Mouse (Mus musculus) megakaryocyte, embryonic 14.5 days (primary cell): ENCODE results near the gene Zfp420. TPM values are rescaled to one million over a fixed set of nuclear protein-coding genes. Genes with fewer than 3 reads are reported as not detected.

ENCODE experiments used
- H3K27me3 ChIP-seq: replicated peaks from 2 replicates; pipeline ENCODE3; 2012; ENCODE audit warnings: inconsistent platforms
- H3K36me3 ChIP-seq: replicated peaks from 2 replicates; pipeline ENCODE3; 2012; ENCODE audit warnings: low read length, inconsistent platforms, mixed read lengths
- H3K4me1 ChIP-seq: 2 replicates; pipeline ENCODE4 v1.6.1; 2012; ENCODE audit warnings: inconsistent platforms
- H3K4me3 ChIP-seq: replicated peaks from 2 replicates; pipeline ENCODE3; 2012; ENCODE audit warnings: moderate library complexity, mild to moderate bottlenecking, inconsistent platforms
- H3K9me3 ChIP-seq: 2 replicates; pipeline ENCODE4 v1.6.1; 2012; ENCODE audit warnings: inconsistent platforms
- FLI1 ChIP-seq: IDR thresholded peaks from 2 replicates; pipeline ENCODE4 v1.6.1; 2012; ENCODE audit warnings: low read length, inconsistent platforms, mixed read lengths
- GATA1 ChIP-seq: IDR thresholded peaks from 3 replicates; pipeline ENCODE4 v1.6.1; 2012; ENCODE audit warnings: mixed read lengths, low read length, inconsistent platforms, borderline replicate concordance
- polyA plus RNA-seq: library from polyadenylated mRNA; stranded (reverse); fragments of >175 nt; gene quantifications from 2 replicates; pipeline ENCODE4 v1.2.3, GENCODE M21; 2012; ENCODE audit warnings: low replicate concordance; ENCODE audit not compliant: insufficient read depth

Zfp420 gene
- polyA plus RNA-seq: not detected in 2 replicates

DNA sequence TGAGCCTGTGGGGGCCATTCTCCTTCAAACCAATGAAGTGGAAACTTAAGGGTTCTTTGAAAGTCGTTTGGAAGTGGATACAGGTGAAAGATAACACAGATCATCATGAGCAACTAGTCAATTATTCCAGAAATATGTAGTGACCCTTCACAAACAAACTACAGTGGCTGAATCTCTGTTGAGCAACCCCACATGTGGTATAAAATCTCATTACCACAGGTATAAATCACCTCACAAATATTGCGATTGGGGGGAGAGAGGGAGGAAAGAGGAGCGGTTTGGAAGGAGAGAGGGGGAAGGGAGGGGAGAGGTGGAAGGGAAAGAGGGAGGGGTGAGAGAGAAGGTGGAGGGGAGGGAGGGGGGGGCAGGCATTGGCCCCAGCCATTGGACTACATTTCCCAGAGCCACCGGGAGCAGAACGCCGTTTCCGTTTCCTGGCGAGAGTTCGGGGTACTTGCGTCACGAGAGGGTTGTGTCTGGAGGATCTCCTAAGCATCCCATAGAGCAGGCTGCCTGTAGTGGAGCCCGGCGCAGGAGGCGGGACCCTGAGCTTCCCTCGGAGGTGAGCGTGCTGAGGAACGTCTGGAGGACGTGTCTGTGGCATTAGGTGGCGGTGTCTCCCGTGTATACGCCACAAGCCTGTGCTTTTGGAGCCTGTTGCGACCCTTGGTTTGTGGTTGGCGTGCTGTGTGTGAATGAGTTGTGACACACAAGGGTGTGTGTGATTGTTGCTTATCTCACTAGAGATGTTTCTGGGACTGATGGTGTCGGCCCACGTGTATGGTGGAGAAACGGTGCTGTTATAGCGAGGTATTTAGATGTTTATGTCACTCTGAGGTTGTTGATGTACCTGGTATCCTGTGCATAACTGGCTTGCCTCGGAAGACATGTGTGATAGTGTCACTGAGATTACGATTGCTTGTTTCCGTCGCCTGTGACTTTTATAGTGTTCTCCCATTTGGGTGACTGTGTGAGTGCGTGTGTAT lies at the start of gene Zfp420:
Gene Zfp420, plus strand, starts transcription at position 448 of the 986 bp plus-strand sequence.
- Histone ChIP-seq H3K36me3 (peaks cover 9% of the 10 kb centered on the region), H3K4me1 (peaks cover 14% of the 10 kb centered on the region), H3K4me3 (peak within 1 kb of the TSS; percentile 96), H3K27me3 (no peaks in the 10 kb centered on the region), H3K9me3 (0 out of 2 replicates have a peak, but pooled peaks cover 6% of the 10 kb centered on the region)
- TF ChIP-seq GATA1 (no peak), FLI1 (no peak)

DNA sequence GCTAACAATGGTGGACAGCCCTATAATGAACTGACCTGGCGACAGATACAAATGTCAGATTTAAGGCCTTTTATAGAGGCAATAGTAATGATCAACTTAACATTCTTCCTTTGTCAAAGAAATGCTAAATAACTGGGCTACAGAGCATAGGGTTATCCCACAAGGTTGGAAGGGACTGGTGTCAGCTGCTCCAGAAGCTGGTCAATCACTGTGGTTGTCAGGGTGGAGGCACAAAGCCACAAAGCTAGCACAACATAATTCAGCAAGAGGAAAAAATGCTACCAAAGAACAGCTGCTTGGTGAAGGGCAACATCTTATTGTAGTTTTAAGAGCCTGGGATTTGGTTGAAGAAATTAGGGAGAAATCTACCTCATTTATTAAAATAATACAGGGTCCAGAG lies 47.5 kb upstream of the Zfp420 start:
- no peaks in the 10 kb centered on the region for H3K9me3 ChIP-seq
- H3K27me3 ChIP-seq: no peaks in the 10 kb centered on the region
- peaks cover 2% of the 10 kb centered on the region for H3K36me3 ChIP-seq
- TF ChIP-seq FLI1 (no peak), GATA1 (no peak)
- H3K4me3 ChIP-seq: no peak overlapping the region
- H3K4me1 ChIP-seq: peaks cover 20% of the 10 kb centered on the region

DNA sequence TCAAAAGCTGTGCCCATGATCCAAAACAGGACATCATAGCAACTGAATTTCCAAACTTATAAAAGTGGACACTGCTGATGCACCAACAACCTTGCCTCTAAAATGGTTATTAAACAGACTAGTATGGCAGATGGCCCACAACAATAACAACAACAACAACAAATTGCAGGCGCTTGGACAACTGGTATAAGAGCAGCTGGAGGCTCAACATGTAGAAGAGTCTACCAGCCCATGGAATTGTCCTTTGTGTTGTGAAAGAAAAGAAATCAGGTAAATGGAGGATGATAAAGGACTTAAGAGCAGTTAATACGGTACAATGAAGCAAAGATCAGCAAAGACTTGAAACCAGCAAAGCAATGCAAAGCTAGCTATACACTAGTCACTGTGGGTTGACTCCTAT lies 45.4 kb upstream of the Zfp420 start:
- Histone ChIP-seq H3K36me3 (peaks cover 12% of the 10 kb centered on the region), H3K27me3 (no peaks in the 10 kb centered on the region), H3K9me3 (no peaks in the 10 kb centered on the region), H3K4me1 (peaks cover 39% of the 10 kb centered on the region), H3K4me3 (peak overlapping the region; percentile 33)
- no peak for TF ChIP-seq FLI1

DNA sequence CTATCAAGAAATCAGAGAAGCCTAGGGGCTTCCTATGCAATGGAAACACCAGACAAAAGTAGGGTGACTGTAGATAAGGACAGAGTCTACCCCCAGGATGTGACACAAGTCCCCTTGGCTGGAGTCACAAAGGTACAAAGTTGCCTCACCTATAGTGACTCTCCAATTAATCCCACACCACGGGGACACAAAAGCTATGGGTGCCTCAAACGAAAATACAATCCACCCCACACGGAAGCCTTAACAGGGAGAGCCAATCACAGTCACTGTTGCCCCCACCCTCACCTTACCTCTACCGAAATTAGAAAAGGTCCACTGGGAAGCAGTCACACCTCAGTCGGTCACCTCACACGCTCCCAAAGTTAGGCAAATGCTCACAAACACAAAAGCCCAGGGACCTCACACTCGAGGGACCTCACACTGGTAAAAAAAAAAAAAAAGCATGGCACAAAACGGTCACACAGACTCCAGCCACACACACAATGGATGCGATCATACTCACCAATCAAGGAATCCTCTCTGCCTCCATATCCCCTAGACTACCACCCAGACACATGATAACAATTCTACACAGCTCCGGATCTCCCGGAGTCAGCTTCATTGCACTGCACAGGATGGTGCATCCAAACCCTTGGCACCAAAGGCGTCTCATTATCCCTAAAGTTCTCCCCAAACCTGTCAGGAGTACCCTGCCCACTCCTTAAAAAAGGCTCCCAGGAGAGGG lies 44.6 kb upstream of the Zfp420 start:
- Histone ChIP-seq H3K4me3 (peak overlapping the region; percentile 98), H3K9me3 (no peaks in the 10 kb centered on the region)
- no peak for TF ChIP-seq FLI1
- TF ChIP-seq GATA1: no peak

GRCm38 (mm10) chr7:29815910-29816429 lies 43.8 kb upstream of the Zfp420 start, which contains the start of gene Zfp790:
Zfp790 (plus strand) TSS chr7:29816114.
- H3K4me3 ChIP-seq: peak within 1 kb of the TSS; percentile 98
- H3K9me3 ChIP-seq: no peaks in the 10 kb centered on the region
- peaks cover 45% of the 10 kb centered on the region for H3K4me1 ChIP-seq
- H3K36me3 ChIP-seq: peaks cover 19% of the 10 kb centered on the region
- TF ChIP-seq FLI1 (no peak), GATA1 (no peak)
- no peaks in the 10 kb centered on the region for H3K27me3 ChIP-seq

More for the DNA sequence above, 44.6 kb upstream of the Zfp420 start:
- Histone ChIP-seq H3K27me3 (no peaks in the 10 kb centered on the region), H3K36me3 (peaks cover 14% of the 10 kb centered on the region), H3K4me1 (peaks cover 45% of the 10 kb centered on the region)

DNA sequence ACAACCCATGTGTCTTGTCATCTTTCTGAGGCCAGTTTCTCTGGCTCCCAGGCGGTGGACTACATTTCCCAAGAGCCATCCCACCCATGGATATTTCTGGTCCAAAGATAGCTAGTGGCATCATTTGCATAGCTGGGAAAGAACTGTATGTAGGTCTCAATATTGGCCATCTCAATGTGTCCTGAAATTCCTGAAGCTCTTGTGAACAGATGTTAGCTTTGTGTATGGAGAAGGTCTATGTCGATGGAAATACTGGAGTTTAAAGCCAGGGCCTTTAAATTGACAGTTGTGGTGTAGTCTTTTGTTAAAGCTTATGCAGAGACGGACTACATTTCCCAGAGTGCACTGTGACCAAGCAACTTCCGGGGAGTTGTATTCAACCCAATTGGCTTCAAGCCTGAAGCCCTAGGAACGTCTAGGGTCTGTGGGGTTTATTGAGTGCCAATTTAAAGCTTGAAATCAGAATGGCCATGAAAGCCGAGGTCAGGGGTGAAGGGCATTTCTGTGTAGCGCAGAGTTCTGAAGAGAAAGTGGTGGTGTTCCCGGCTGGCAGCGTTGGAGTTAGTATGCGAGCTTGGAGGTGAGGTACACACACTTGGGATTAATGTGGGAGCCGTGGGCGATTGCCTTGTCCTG lies 41.0 kb upstream of the Zfp420 start:
- TF ChIP-seq FLI1 (no peak), GATA1 (no peak)
- Histone ChIP-seq H3K36me3 (peaks cover 43% of the 10 kb centered on the region), H3K4me3 (peak overlapping the region; percentile 93), H3K27me3 (no peaks in the 10 kb centered on the region), H3K9me3 (no peaks in the 10 kb centered on the region), H3K4me1 (peaks cover 45% of the 10 kb centered on the region)

- Histone ChIP-seq H3K9me3 (peaks cover 39% of the 10 kb centered on the region), H3K27me3 (no peaks in the 10 kb centered on the region), H3K4me1 (no peaks in the 10 kb centered on the region), H3K4me3 (no peak overlapping the region), H3K36me3 (peaks cover 90% of the 10 kb centered on the region)
- TF ChIP-seq GATA1 (no peak), FLI1 (no peak)
Measured at GRCm38 (mm10) chr7:29828001-29828400, 31.8 kb upstream of the Zfp420 start.

- no peaks in the 10 kb centered on the region for H3K27me3 ChIP-seq
- peaks cover 42% of the 10 kb centered on the region for H3K9me3 ChIP-seq
- peak overlapping the region; percentile 10 for H3K4me3 ChIP-seq
- TF ChIP-seq FLI1: no peak
- TF ChIP-seq GATA1: no peak
- H3K36me3 ChIP-seq: peaks cover 89% of the 10 kb centered on the region
- no peaks in the 10 kb centered on the region for H3K4me1 ChIP-seq
Measured at GRCm38 (mm10) chr7:29829804-29830203, 30.0 kb upstream of the Zfp420 start.

DNA sequence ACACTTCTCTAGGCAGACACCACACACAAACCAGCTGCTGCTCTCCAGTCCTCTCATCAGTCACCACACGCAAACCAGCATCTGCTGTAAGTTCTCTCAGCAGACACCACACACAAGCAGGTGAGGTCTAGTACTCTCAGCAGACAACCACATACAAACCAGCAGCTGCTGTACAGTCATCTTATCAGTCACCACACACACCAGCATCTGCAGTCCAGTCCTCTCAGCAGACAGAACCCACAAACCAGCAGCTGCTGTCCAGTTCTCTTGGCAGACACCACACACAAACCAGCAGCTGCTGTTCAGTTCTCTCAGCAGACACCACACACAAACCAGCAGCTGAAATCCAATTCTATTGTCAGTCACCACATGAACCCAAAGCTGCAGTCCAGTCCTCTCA lies 23.0 kb upstream of the Zfp420 start:
- peaks cover 40% of the 10 kb centered on the region for H3K9me3 ChIP-seq
- H3K27me3 ChIP-seq: no peaks in the 10 kb centered on the region
- TF ChIP-seq GATA1 (no peak), FLI1 (no peak)

More for the DNA sequence above, 23.0 kb upstream of the Zfp420 start:
- Histone ChIP-seq H3K36me3 (peaks cover 58% of the 10 kb centered on the region), H3K4me1 (no peaks in the 10 kb centered on the region), H3K4me3 (no peak overlapping the region)
